Mouse (Mus musculus): ENCODE measurements at regions not wholly inside any gene's neighbourhood (a gene's known extent, or its start where the extent isn't known, plus 50 kb on each side); places are given as distances from the start of the nearest gene placed in this dataset.

GRCm38 (mm10) chr8:127674063-127674462 lies 610.4 kb downstream of the Pard3 start:
- no peak for TF ChIP-seq CTCF (IDR thresholded peaks at IDR 0.05; ENCODE audit: borderline replicate concordance, extremely low read depth, insufficient read depth, insufficient read length)
- no peak for TF ChIP-seq POLR2A (IDR thresholded peaks at IDR 0.05; ENCODE audit: borderline replicate concordance, extremely low read depth, insufficient read depth, insufficient read length, poor library complexity, severe bottlenecking)

All from brain, embryonic 14.5 days (tissue).